Mouse (Mus musculus): ENCODE results near the gene Abcc2.
A peak's percentile ranks its signal among the peaks of the same experiment; 100 is the strongest.

DNA sequence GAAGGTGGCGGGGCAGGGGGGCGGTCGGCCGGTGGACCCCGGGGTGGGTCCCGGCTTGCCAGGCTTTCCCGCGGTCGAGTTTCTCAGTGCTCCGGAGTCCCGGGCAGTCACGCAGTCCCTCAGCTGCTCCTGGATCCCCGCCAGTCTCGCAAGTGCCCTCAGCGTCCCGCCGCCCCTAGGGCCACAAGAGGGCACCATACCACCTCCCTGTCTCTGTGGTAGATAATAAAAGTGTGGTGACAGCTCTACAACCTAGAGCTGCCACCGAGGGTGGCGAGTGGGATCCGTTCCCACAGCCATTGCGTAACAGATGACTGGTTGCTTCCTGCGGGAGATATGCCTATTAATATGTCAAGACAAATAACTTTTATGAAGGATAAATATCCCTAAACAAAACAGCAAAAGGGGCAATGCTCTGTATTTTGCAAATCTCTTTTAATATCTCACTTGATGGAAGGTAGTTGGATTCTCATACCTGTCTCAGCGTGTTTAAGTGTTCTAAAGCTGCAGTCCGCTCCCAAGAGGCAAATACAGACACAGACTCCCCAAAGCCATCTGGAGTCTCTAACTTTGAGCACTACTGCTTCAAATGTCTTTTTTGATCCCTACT, 28.7 kb upstream of the Abcc2 start:
- TF ChIP-seq CTCF (IDR thresholded peaks at IDR 0.05; ENCODE audit: low read depth, low read length): peak; percentile 93
- TF ChIP-seq POLR2A (IDR thresholded peaks at IDR 0.05; ENCODE audit: extremely low read depth, insufficient read depth, low read length): no peak

All from liver, adult 2 months (tissue).